Mouse (Mus musculus) neural tube, embryonic 10.5 days (tissue): ENCODE measurements at regions not wholly inside any gene's neighbourhood (a gene's known extent, or its start where the extent isn't known, plus 50 kb on each side); places are given as distances from the start of the nearest gene placed in this dataset.

Experiments
- DNase-seq: peaks from one replicate; pipeline ENCODE4 v3.0.0-alpha.2; 2017; ENCODE audit warnings: low spot score; ENCODE audit errors: extremely low spot score

DNA sequence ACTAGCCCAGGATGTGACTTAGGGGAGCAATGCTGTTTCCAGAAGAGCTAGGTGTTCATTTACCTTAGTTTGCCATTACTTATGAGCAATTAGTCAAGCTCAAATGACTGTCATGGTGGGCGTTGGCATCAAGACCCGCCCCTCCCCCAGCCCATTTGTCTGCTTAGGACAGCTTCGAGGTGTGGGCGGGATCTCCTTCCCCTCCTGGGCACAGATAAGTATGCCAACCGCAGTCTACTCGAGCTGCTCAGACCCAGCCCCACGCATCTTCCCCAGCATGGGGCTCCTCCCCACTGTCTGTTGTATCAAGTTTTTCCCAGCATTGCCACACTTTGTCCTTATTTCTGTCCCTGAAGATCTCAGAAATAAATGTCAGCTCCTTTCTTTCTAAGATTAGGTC is 179.6 kb downstream of the Sp3 start:
- DNase-seq: no peak

DNA sequence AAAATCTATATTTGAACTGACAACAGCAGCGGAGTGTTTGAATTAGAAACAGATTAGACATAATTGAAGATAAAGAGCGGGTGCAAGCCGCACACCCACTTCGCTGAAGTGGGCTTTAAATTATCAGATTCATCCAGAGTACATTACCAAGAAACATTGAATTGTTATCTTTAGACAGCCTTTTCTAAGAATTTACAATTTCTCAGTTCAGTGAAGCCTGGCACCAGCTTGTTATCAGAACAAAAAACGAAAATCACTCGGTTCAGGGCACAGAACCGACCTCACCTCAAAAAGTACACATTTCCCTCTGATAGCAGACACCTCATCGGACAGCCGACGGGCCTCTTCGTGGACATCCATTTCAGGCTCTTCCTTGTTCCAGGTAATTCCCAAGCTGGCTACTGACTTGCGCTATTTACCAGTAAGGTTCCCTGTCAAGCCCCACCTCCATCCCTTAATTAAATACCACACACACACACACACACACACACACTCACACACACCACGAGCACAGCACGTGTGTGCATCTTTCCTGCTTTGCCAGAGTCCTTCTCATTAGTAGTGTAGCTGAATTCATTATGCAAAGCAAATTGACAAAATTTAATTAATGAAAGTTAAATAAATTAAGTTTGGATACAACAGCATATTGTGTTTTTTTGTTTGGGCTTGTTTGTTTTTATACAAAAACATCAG is 166.8 kb downstream of the Sp3 start:
- no peak for DNase-seq

DNA sequence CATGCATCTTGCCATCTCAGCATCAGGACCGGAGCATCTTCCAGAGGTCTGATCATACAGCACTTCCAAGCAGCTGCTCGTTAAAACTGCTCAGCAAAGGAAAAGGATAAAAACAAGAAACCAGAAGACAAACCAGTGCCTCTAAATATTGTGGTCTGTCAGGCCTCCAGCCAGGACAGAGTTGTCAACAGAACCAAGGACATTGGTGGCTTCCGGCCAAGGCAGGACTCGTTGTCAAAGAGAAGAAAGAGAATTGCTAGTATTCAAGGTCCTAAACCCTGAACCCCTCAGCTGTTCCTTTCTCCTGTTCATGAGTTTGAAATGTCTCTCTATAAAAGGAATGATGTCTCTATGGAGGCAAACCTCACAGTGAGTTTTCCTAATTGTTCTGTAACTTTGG is 155.0 kb downstream of the Sp3 start:
- no peak for DNase-seq

DNA sequence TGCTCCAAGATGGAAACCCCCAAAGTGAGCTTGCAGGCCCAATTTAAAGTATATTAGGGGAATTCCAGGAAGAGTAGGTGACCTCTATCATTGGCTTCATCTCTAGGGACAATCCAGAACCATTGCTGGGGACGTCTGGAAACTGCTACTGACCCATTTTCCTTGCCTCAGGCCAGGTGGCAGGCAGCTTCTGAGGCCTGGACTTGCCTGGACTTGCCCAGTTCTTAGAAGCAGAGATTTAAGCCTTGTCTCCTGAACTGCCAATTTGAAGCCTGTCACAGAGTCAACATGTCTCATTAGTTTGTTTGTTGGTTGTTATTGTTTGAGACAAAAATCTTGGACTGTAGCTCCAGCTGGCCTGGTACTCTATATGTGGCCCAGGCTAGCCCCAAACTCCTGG is 151.1 kb downstream of the Sp3 start:
- no peak for DNase-seq

DNA sequence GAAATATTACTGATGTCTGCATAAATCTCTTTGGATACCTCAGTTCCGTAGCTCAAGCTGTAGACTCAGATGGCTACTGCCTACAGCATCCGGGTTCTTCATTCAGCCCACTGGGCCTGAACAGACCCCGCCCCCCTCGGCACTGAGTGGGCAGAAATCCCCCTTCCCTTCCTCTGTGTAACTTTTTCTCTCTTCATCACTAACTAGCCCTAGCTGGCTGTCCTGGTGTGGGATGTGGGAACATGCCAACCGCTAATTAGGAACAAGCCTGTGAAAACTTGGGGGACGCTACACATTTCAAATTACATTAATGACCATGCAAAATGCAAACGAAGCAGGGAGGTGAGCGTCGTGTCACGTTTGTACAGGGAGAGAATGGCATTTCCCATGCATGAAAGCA is 147.5 kb downstream of the Sp3 start:
- DNase-seq: no peak

DNA sequence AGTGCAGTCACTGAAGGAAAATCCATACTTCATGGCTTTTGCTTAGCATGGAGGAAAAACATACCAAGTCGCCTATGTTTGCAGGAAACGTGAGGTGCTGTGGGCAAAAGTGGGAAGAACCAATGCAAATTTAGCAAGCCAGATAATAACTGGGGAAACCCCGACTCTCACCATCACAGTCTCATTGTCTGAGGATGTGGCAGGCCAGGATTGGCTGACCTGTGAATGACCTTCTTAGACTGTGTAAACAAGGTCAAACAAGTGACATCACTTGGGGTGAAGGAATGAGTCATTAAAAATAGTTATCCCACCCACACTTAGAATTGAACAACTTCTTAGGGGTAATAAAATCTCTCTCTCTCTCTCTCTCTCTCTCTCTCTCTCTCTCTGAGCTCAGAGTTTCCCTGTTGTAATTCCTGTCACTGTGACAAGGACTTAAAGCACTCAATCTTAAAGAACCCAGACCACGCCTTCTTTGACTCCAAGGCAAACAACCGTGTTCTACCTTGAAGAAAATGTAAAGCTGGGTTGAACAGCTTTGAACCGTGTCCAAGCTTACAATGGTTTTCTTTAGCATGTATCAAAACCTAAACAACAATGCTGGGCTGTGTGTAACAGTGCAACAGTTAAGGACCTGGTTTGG is 142.0 kb downstream of the Sp3 start:
- DNase-seq: no peak

DNA sequence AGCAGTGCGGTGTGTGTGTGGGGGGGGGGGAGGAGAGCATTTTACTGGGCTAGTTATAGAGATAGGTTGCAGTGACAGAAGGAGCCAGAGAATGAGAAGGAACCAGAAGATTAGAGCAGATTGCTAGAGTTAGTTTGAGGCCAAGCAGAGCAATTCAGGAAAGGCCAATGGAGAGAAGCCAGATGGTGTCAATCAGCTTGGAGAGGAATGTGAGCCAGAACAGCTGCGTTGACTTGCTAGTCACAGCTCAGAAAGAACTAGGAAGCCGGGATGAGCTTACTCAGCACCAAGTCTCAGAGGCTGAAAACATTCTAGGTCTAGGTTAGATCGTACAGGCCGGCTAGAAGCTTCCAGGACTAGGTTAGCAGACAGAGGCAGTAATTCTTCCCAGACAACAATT is 140.6 kb downstream of the Sp3 start:
- DNase-seq: no peak

DNA sequence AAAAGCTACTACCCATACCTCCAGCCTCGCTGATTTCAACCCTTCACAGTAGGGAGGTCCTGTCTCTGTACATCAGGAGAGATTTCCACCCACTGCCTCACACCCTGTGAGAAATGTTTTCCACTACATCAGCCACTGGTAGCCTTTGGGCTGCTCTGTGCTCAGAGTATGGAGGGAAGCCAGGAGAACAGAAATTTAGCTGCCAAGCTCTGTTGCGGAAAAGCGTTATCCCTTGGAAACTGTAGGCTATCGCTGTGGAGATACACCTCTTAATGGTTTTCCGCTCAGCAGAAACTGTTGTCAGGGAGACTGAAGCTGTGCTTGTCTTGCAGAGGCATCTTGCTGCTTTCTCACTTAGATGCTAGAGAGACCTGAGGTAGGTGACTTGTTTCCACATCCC is 138.9 kb downstream of the Sp3 start:
- DNase-seq: no peak

DNA sequence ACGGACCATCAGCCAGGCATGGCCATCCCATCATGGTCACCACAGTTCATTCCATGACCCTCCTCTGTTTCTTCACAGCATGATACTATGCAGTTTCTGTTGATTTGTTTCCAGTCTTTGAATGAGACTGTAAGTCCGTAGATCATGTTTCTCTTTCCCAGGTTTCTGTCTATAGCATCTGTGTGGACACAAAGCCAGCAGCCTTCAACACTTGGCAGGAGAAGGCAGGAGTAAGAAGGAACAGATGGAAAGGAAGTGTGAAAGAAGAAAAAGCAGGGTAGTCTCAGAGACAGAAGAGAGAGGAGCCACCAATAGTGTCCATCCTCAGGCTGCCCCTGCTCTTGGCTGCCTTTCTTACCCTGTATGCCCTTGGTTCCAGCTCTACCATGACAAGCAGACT is 136.6 kb downstream of the Sp3 start:
- DNase-seq: no peak

DNA sequence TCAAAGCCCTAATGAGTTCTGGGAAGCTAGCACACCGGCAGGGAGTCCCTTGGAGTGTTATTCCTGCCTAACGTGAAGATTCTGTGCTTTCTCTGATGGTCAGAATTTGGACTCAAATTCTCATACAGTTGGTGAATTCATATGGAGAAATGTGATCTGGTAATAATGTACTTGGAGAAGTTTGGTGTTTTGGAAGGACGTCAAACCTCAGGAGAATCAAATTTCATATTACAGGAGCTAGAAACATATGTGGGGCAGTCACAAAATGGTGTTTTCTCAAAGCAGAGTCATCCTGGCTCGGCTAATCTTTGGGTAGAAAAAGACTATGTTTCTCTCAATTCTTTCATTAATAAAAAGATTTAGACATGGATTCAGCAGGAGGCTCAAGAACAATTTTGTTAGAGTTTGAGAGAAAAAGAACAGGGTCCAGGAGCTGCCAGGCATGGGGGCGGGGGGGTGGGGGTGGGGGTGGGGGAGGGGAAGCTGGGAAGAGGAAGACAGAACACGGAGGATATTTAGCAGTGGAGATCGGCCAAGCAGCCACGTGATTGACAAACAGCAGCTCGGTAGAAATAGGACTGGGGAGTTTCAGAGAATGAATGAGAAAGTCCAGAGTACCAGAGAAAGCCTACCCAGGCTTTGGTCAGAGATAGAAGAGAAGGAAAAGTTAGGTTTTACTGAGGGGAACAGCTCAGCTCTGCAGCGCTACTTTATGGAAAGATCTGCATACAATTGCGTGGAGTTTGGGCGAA is 130.6 kb downstream of the Sp3 start:
- DNase-seq: no peak

DNA sequence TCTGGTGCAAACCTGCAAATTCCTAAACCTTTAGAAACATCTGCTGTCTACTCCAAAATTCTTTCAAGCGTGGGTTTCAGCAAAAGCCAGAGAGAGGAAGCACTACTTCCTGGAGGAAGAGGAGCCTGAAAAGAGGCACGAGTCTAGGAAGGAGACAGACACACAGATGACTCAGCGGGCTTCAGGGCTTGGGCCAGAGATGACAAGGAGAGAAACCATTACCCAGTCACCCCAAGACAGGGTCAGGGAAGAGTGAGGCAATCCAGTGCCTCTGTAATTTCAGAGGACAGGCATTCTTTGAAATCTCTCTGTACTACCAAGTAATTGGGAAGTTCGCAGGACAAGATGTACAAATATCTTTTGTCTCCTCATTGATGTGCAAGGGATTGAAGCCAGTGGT is 127.7 kb downstream of the Sp3 start:
- DNase-seq: no peak

DNA sequence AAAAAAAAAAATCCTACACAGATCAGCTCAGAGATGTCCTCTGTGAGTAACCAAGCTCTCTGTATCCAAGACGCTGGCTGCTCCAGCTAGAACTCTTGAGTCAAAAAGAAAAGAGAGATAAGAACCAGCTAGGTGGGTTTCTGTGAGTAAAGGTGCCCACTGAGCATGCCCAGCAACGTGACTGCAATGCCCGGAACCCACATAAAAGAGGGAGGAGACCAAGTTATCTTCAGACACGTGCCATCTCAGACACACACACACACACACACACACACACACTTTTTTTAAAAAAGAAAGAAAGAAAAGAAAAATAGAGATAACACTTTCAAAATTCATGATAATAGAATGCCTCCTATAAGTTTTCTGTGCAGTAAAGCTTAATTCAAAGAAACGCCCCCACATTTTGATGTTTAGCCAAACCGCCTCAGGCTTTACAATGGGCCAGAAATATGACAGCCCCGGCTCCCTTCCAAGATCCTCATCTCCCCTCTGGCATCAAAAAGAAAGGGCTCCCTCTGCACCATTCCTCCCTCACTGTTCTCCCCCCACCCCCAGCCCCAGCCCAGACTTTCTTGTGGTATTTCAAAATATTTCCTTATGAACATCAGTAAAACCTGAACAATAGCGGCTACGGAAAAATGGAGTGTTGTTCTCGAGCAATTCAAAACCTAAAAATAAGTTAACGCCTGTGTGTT is 124.8 kb downstream of the Sp3 start:
- no peak for DNase-seq

DNA sequence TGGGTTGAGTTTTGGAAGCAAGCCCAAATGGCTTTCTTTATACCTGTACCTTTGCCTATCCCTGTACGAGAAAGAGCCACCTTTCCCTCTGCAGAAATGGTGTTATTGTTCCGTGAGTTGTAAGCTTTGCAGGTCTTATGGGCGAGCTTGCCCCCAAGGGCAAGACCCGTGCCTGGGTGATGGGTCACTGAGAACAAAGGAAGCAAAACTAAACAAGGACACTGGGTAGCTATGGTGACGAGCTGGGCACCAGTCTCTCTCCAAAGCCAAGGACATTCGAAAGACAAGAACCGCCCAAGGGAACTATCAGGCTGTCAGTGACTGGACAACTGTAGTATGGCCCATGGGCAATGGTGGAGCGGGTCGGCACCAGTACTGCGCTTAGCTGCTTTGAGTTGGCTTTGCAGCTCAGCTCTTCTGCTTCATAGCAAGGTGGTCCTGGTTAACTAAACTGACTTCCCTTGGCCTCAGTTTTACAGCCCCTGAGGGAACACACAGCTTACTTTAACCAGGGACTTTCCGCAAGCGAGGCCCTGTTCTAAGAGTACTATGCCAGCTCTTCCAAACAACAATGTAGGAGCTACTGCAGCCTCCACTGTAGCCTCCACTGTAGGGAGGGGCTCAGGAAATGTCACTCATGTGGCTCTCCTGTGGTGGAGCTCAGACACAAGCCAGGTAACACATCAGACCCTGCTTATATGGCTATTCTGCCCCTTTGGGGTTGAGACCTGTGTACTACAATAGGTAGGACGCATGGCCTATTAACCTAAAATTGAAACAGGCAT is 124.1 kb downstream of the Sp3 start:
- DNase-seq: no peak

DNA sequence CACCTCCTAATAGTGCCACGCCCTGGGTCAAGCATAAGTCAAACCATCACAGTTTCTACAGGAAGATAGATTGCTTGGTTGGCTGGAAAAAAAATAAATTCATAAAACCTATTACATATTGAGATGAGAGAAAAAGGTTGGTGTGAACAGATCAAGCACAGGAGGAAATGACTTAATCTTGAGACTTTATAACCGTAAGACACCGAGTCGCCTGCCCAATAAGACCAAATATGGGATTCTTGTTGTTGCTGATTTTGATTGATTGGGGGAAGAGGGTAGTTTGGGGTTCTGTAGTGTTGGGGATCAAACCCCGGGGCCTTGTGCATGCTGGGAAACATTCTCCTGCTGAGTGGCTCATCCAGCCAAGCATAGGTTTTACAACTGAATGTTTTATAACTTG is 122.9 kb downstream of the Sp3 start:
- no peak for DNase-seq

DNA sequence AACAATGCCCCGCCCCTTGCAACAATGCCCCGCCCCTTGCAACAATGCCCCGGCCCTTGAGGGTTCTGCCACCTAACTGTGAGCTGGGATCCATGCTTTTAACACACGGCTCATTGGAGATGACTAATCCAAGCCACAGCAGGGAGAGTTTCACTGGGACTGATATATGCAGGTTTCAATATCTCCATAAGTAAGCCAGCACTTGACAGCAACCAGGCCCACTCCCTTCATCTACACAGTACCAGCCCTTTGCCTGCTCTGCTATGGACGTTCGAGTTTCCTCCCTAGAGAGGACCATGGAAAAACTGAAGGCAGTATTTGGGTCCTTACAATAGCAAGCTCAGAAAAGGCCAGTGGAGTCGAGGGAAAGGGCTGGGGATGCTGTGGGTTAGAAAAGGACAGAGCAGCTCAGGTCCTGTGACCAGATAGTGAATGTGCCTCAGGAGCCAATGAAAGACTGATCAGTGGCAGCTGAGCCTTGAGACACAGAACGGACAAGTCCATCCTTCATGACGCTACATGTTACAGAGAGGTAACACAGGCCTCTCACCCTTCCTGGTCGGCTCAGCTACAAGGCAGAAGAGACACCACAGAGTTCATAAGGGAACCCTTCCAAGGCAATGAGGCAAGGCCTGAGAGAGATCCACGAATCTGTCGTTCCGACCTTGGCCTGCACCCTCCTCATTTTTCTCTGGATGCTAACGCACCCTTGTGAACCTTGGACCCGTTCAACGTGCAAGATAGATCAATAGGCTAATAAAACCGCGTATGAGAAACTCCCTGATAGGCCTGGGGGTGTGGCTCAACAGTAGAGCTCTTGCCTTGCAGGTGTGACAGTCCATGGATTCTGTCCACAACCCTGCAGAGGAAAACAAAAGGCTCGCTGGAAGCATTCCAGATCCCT is 114.5 kb downstream of the Sp3 start:
- no peak for DNase-seq

DNA sequence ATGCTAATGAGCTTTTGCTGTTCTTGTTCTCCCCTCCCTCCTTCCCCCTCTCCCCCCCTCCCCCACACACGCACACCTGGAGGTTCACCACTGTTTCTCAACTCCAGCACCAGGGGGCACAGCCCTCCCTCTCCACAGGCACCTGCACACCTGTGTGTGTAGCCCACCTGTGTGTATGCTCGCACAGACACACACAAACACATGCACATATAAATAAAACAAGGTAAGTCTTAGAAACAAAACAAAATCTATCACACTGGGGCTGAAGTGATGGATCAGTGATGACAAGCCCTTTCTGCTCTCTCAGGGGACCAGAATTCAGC is 113.9 kb downstream of the Sp3 start:
- no peak for DNase-seq

DNA sequence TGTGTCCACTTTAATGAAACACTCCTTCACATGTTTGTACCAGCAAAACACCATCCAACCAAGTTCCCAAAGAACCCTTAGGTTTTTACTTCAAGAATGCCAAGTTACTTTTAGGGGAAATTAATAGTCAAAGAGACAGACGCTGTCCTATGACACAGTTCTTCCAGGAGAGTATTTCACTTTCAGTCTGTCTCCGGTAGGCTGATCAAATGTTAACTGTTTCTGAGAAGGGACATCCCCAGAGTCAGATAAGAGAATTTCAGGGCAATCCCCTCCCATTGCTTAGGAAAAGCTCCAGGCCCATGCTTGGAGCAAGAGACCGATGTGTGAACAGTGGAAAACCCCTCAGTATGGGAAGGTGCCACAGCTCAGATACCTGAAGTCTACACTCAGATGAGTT is 112.1 kb downstream of the Sp3 start:
- DNase-seq: no peak

DNA sequence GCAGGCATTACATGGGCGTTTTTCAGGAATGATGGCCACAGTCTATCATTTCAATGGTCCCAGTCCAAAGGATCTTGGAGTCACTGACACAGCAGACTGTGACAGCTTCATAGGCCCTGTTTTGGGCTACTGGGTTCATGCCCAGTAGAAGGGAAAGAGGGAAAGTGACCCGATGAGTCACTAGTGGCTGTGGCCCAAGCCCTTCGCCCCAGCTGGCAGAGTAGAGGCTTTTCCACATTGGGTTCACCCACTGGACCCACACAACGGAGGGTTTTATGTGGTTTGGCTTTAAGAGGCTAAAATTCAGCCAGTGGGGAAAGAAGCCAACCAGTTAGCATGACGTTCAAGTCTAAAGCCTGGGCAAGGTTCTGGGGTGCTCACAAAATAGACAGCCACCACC is 108.4 kb downstream of the Sp3 start:
- DNase-seq: no peak

DNA sequence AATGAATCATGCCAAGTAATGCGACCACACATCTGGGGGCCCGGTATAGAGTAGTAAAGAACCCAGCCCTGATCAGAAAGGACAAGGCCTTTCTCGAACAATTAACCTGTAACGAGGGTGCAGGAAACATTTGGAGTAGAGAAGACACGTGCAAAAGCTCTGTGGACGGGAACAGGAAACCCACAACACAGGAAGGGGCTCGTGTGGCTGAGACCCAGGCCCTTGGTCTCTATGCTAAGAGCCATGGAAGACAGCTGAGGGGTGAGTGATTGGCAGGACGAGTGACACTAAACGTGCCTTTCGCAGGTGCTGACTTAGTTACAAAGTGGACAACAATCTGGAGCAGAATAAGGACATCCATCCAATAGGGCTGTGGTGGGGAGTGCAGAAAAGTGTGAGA is 106.3 kb downstream of the Sp3 start:
- DNase-seq: no peak

DNA sequence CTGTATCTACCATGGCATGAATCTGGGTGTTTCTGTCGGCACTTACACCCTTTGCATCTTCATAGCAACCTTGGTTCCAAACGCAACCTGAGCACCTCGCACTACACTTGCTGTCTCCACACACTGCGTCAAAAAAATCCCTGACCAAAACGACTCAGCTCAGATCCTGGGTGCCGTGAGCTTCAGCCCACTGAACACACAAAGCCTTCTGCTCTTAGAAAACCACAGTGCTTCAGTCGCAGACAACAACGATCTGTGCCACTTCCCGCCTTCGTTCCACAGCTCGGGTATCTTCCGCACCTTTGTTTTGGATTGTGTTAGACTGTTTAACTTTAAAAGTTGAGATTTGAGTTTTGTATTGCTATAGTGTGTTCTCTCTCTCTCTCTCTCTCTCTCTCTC is 105.7 kb downstream of the Sp3 start:
- no peak for DNase-seq

DNA sequence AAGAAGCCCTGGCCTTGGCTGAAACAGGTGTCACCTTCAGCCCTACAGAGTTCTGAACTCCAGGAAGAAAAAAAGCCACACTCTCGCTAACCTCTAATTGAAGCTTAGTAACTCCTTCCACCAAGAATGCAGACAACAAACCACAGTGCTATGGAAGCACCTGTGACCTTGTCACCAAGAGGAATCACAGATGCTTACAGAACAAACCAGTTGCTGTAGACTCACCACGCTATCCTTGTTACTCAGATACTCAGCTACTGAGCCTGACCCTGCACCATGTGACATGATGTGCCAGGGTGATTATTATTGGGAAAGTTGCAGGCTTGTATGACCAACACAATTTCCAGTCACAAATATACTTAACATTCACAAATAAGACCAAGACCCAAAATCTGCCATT is 104.6 kb downstream of the Sp3 start:
- no peak for DNase-seq
